Mouse (Mus musculus) heart, postnatal 25 days (tissue): ENCODE results near the gene Mettl23. TPM values are rescaled to one million over a fixed set of nuclear protein-coding genes. Genes with fewer than 3 reads are reported as not detected.
"Not testable (repeated sequence)": the region's sequence is repeated elsewhere in the genome, so short reads cannot be mapped to it uniquely, and the experiment has no call there.

Experiments
- DNase-seq: peaks from one replicate; pipeline ENCODE4 v3.0.0; 2022; ENCODE audit warnings: low spot score
- intact Hi-C: fragments of 180-260 bp; cut with DNase I; formaldehyde crosslinking; loops from one replicate; pipeline ENCODE4 v1.15.1; 2025
- total RNA-seq, 2 experiments: library from RNA; stranded (reverse); gene quantifications; 2 replicates each; pipeline ENCODE4 v1.2.3; 2021

The Mettl23 gene
- total RNA-seq, 2 experiments from 2014 or later, result 36.6 to 39.4 TPM

- no peak for DNase-seq
- intact Hi-C loops, result no loop called here
These were observed 26.1 kb downstream of the Mettl23 start for GRCm38 (mm10) chr11:116869223-116869622.

- intact Hi-C loops, result no loop called here
- no peak for DNase-seq
These were observed 26.6 kb downstream of the Mettl23 start for GRCm38 (mm10) chr11:116869641-116870040.

GRCm38 (mm10) chr11:116871538-116871937 is 28.5 kb downstream of the Mettl23 start:
- DNase-seq, result no peak
- intact Hi-C loops, result no loop called here

- intact Hi-C loops, result no loop called here
These were observed 30.9 kb downstream of the Mettl23 start for GRCm38 (mm10) chr11:116873987-116874386.

GRCm38 (mm10) chr11:116878454-116878853 is 35.4 kb downstream of the Mettl23 start:
- intact Hi-C loops, result no loop called here
- no peak for DNase-seq

More at GRCm38 (mm10) chr11:116873987-116874386, 30.9 kb downstream of the Mettl23 start:
- no peak for DNase-seq

GRCm38 (mm10) chr11:116880839-116881238 is 37.8 kb downstream of the Mettl23 start:
- intact Hi-C loops, result loop anchor here (10.0 kb wide), 1 partner anchor 294 kb away; no protein-coding TSS in a partner anchor
- DNase-seq, result no peak

GRCm38 (mm10) chr11:116881440-116881839 is 38.4 kb downstream of the Mettl23 start:
- DNase-seq, result no peak
- intact Hi-C loops, result loop anchor here (10.0 kb wide), 1 partner anchor 293 kb away; no protein-coding TSS in a partner anchor

GRCm38 (mm10) chr11:116882446-116882845 is 39.4 kb downstream of the Mettl23 start:
- intact Hi-C loops, result loop anchor here (10.0 kb wide), 1 partner anchor 292 kb away; no protein-coding TSS in a partner anchor
- no peak for DNase-seq

GRCm38 (mm10) chr11:116884061-116884460 is 41.0 kb downstream of the Mettl23 start:
- no peak for DNase-seq
- intact Hi-C loops, result loop anchor here (10.0 kb wide), 1 partner anchor 291 kb away; no protein-coding TSS in a partner anchor

- DNase-seq, result peak; percentile 23
- intact Hi-C loops, result loop anchor here (1.0 to 10.0 kb wide), 2 partner anchors 172 to 289 kb away; no protein-coding TSS in a partner anchor
These were observed 42.4 kb downstream of the Mettl23 start for GRCm38 (mm10) chr11:116885275-116886151.

GRCm38 (mm10) chr11:116887136-116887535 is 44.1 kb downstream of the Mettl23 start:
- intact Hi-C loops, result loop anchor here (10.0 kb wide), 1 partner anchor 288 kb away; no protein-coding TSS in a partner anchor
- DNase-seq, result no peak

GRCm38 (mm10) chr11:116893532-116894442 is 50.7 kb downstream of the Mettl23 start:
- intact Hi-C loops, result no loop called here

GRCm38 (mm10) chr11:116895402-116895801 is 52.3 kb downstream of the Mettl23 start:
- intact Hi-C loops, result no loop called here
- DNase-seq, result no peak

More at GRCm38 (mm10) chr11:116893532-116894442, 50.7 kb downstream of the Mettl23 start:
- DNase-seq, result no peak

- no peak for DNase-seq
- intact Hi-C loops, result no loop called here
These were observed 56.2 kb downstream of the Mettl23 start for GRCm38 (mm10) chr11:116899247-116899646.

GRCm38 (mm10) chr11:116902588-116902987 is 59.5 kb downstream of the Mettl23 start:
- intact Hi-C loops, DNase-seq: not testable (repeated sequence)

Other genes starting within 250 kb of the Mettl23 start
- 10 to 100 TPM; 10.6 to 12.8 TPM for gene Rhbdf2, start 216.3 kb upstream of the Mettl23 start, total RNA-seq
- 1 to 10 TPM; 1.0 to 1.6 TPM for gene Prcd, start 189.7 kb upstream of the Mettl23 start, total RNA-seq
- gene Cygb, start 189.0 kb upstream of the Mettl23 start, total RNA-seq, result 10 to 100 TPM; 34.8 to 49.8 TPM
- not detected for gene St6galnac1, start 67.8 kb upstream of the Mettl23 start, total RNA-seq
- gene Mxra7, start 15.2 kb upstream of the Mettl23 start, total RNA-seq, result 10 to 100 TPM; 17.2 to 23.2 TPM
- 10 to 100 TPM; 37.1 to 37.7 TPM for gene Jmjd6, start 171 bp downstream of the Mettl23 start, total RNA-seq
- gene Mfsd11, start 9.2 kb downstream of the Mettl23 start, total RNA-seq, result 10 to 100 TPM; 34.0 to 36.9 TPM
- gene Srsf2, start 9.8 kb downstream of the Mettl23 start, total RNA-seq, result 100 to 1,000 TPM in 1 of 2 experiments, 10 to 100 TPM in 1; 97.1 to 103 TPM
- under 1 TPM; 0.21 to 0.34 TPM for gene Mgat5b, start 75.6 kb downstream of the Mettl23 start, total RNA-seq